Mouse (Mus musculus) thymus, postnatal 0 days (tissue): Measurements from ENCODE around the gene Nfkbid. TPM values are rescaled to one million over a fixed set of nuclear protein-coding genes. Genes with fewer than 3 reads are reported as not detected.

Source experiments
- DNase-seq: peaks from one replicate; pipeline ENCODE4 v3.0.0-alpha.2; 2015; ENCODE audit warnings: low spot score
- polyA plus RNA-seq: library from polyadenylated mRNA; unstranded; fragments of >200 nt; fragmentation: Nextera tagmentation; extraction: Ambion mirVana; gene quantifications from 2 replicates; pipeline ENCODE4 v1.2.1, GENCODE M21; 2015

Nfkbid gene
- polyA plus RNA-seq, 1 experiment from 2014 or later: 20.3 TPM

DNA sequence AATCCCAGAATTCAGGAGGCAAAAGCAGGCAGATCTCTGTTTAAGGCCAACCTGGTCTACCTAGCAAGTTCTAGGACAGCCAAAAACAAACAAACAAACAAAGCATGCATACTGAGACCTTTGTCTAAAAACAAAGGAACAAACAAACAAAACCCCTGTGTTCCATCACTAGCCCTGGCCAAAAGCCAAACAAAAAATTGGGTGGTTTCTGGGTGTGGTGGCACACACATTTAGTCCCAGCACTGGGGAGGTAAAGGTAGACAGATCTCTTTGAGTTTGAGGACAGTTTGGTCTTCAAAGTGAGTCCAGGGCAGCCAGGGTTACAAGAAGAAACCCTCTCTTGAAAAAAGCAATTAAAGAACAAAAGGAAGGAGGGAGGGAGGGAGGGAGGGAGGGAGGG lies 7.8 kb downstream of the Nfkbid start:
- no peak for DNase-seq

DNA sequence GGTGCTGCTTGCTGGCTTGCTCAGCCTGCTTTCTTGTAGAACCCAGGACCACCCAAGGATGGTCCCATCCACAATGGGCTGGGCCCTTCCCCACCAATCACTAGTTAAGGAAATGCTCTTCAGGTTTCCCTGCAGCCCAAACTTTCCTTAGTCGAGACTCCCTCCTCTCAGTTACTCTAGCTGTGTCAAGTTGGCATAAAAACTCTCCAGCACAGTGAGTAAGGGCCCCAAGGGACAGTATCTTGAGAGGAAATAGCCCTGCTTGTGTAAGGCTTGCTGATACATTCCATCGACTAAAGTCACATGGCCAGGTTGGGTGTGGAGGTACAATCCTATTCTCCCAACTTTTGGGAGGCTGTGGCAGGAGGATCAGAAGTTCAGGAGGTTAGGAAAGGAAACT lies 8.7 kb downstream of the Nfkbid start:
- DNase-seq: no peak

DNA sequence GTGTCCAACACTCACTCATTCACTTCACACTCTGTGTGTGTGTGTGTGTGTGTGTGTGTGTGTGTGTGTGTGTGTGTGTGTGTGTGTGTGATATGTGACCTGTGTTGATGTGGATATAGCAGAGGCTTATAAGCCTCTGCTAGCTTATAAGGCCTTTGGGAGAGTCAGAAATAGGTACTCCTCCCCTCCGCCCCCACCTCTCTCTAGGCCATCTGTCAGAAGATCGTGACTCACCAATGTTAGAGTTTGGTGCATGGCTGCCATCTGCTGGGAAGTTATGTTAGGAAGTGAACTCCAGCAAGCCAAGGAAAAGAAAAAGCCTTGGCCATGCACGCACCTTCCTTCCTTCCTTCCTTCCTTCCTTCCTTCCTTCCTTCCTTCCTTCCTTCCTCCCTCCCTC lies 10.3 kb downstream of the Nfkbid start:
- DNase-seq: peak; percentile 75

DNA sequence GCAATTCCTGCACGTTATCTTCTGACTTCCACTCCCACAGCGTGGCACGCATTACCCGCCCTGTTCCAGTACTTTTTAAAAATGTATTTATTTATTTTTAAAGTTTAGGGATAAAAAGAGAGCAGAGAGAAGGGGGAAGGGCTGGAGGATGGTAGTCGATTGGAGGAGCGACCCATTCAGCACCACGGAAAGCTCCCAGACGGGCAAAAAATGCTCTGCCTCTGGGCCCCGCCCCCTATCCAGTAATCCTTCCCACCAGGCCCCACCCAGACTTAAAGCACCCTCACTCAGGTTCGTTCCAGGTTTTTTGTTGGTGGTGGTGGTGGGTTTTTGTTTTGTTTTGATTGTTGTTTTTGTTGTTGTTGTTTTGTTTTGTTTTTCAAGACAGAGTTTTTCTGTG lies 12.7 kb downstream of the Nfkbid start:
- peak; percentile 34 for DNase-seq

DNA sequence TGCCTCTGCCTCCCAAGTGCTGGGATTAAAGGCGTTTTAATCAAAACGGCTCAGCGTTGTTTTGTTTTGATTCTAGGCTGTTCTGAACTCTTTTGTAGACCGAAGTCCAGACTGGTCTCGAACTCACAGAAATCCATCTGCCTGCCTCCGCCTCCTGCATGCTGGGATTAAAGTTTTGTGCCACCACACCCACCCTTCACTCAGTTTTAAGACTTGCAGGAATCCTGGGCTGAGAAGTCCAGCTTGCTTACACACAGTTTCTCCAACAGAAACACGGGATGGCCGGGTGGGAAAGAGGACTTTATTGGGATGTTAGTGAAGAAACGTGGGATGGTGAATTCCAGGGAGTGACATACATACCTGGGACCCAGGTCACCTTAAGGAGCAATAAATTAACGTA lies 13.2 kb downstream of the Nfkbid start:
- DNase-seq: no peak

DNA sequence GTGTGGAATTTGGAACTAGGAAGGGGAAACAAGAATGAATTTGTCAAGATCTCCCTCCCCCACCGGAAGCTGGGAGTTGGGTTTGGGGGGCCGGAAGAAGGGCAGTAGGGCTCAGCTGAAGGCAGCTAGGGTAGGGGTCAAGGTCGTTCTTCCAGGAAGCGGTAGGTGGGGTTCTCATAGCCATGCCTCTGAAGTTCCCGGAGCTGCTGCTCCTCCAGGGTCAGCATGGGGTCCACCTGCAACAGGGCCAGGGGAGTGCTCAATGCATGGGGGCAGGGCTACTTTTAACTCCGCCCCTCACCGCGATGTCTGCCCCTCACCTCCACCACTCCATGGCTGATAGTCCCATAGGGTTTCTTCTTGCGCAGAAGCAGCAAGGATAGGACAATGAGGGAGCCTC lies 13.6 kb downstream of the Nfkbid start:
- no peak for DNase-seq

DNA sequence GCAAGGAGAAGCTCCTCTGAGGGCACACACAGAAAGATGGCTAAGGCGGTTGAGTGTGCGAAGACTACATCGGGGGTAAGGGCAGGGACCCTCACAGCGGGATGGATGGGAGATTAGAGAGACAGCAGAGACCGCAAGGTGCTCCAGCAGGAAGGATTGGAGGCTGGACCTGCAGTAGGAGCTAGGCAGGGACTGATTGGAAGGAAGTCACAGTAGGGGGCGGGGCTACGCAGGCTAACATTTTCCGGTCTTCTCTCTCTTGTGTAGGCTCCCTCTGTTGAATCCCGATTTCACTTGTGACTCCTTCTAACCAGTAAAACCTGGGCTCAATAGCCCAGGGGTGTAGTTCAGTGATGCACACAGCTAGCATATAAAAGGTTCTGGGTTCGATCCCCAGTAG lies 15.3 kb downstream of the Nfkbid start:
- DNase-seq: peak; percentile 33

DNA sequence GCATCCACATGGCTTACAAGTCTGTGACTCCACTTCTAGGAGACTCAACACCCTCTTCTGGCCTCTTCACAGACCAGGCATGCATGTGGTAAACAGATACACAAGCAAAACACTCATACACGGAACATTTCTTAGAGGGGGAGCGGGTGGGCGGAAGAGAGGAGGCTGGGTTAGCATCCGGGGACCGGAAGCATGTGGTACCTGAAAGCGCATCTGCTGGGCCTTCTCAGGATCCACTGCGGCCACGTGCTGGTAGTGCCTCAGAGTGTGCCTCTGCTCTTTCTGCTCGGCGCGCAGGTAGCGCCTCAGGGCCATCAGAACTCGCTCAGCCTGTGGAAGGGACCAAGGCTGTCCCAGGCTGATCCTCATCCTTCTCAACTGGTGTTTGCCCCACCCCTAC lies 18.2 kb downstream of the Nfkbid start:
- DNase-seq: no peak

DNA sequence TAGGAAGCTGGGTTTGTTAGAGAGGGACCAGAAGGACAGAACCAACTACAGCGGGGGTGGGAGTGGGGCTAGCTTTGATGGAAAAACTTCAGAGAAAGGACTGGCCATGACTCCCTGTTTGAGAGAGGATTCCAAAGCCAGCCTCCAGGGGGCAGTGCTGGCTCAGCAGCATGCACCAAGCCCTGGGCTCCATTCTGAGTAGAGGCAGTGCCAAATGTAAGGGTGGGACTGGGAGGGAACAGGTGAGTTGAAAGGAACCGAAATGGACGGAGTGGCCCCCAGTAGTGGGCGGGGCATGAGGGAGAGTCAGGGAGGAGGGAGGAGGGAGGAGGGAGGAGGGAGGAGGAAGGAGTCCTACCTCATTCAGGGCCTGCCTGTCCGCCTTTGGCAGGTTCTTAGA lies 19.2 kb downstream of the Nfkbid start:
- DNase-seq: peak; percentile 42

DNA sequence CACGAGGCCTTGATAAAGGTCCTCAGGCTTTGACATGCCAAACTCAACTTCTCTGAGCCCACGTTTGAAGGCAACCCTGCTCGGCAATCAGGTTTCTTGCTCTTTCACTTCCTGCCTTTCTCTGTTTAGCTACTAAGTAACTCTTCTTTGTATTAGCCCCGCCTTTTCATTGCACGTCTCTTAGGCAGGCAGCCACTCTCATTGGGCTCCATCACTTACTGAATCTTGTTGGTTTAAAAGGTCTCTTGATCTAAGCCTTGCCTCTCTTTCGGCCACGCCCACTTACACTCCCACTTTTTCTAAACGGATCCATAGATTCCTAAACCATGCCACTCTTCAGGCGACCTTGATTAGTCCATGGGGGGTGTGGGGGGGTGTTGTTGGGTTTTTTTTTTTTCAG lies 22.2 kb downstream of the Nfkbid start:
- DNase-seq: no peak

DNA sequence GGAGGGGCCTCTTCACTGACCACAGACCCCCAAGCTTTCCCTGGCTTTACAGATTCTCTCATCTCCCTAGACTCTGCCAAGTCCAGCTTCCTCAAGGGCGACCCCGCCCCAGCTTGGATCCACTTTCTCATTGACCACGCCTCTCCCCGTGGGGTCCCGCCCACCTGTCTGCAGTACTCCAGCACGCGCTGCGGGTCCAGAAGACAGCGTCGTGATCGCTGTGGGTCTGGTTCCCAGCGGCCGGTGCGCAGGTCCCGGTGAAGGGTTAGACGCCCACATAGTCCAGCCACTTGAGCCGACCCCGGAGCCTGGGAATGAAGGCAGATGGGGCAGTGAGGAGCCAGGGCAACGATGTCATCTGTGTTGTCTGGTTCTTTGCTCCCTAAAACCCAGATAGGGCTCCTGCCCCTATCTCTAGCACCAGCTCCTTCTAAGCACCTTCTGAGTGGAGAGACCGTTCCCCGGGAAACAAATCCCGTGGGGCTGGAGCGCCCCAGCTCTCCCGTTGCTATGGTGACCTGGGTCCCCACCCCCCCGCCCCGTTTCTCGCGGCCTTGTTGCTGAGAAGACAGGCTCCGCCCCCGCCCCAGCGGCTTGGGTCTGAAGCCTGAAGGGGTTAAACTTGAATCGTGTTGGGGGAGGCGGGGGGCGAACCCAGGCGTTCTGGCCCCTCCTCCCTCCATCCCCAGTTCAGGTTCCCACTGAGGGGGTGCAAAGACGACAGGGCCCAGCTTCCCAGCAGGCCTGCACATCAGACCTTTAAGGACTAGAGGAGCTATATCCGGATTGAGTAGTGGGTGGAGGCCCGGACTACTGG lies 22.8 kb downstream of the Nfkbid start:
- DNase-seq: no peak

DNA sequence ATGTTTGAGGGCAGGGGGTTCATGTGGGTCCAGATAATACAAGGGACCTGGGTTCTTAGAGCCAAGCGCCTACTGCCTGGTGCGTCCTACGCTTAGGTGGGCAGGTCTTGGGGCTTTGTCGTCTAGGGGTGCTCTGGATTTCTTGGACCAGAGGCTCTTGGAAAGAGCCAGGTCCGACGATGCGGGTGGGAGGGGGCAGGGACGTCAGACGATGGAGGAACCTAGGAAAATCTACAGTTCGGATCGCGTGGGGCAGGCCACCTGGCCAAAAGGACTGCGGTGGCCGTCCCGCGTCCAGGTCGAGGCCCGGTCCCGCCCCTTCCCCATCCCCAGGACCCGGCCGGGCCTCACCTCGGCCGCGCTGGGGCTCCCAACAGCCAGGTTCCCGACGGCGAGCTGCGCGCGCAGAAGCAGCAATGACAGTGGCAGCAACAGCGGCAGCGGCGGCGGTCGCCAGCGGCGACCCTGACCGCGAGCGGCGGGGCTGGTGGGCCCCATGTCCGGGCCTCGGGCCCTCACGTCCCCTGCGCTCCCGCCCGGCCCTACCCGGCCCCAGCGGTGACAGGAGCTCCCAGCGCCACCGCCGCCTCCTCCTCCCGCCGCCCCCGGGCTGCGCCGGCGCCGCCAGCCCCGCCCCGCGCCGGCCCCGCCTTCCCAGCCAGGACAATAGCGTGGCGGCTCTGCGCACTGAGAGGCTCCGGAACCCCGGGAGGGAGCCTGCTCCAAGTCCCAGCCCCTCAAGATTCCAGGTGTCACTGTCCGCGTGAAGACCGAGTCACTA lies 23.6 kb downstream of the Nfkbid start, which contains the start of gene Aplp1:
TSS of gene Aplp1 (minus strand) at position 565 of the 781 bp plus-strand sequence.
- DNase-seq: peak; percentile 23

DNA sequence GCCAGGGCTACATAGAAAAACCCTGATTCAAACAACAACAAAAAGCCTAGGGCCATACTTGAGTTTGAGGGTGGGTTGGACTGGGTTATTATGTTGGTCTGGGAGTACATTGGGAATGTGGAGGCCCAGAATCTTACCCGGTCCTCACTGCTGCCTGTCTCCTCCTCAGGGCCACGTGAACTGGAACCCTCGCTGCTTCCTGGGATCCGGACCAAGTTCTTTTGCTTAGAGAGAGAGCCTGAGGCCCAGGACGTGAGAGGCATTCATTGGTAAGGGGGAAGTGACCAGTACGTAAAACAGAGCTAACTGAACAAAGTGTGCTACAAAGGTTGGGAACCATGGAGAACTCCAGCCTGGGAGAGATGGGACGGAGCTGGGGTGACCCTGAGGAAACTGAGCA lies 28.7 kb downstream of the Nfkbid start:
- no peak for DNase-seq

DNA sequence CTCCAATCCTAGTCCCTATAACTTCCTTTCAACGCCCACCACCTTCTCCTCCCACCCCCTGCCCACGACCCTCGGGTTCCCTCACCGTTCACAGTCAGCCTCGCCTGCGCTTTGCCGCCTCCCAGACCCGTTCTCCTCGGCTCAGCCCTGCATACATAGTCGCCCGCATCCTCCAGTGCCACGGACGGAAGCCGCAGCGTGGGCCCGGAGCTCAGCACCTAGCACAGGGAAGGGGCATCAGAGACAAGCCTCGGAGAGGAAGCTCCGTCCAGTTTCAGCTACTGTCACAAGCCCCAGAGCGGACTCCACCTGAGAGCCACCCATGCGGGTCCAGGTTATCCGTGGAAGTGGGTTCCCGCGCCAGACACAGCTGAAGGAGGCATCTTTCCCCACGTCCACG lies 31.8 kb downstream of the Nfkbid start:
- no peak for DNase-seq

DNA sequence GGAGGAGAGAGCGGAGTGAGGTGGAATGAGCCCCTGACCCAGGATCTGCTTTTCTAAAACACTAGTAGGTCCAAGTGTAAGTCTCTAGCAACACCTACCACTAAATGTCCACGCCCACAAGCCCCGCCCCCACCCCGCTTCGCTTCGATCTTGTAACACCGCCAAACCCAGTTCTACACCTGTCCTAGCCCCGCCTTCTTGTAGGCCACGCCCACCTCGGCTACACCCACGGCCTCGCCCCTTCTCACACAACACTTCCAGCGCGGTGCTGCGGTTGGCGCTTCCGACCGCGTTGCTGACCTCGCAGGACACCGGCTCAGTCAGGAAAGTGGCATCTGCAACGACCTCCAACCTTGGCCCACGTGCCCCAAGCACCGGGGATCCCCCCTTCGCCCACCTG lies 32.2 kb downstream of the Nfkbid start:
- DNase-seq: peak; percentile 31

DNA sequence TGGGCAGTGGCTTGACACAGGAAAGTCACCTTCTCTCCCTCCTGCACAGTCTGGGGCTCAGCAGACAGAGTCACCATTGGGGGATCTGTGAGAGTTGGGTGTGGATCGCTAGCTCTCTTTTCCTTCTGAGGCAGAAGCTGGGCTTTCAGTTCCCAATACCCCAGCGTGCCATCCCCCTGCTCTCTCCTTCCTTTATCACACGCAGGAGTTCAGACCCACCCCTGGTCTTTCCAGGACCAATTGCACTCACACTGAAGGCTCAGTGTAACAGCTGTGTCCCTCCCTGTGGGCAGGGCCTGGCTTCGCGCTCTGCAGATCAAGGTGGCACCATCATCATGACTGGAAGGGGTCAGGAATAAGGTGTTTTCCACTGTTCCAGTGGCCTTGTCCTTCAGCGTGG lies 32.7 kb downstream of the Nfkbid start:
- DNase-seq: no peak

DNA sequence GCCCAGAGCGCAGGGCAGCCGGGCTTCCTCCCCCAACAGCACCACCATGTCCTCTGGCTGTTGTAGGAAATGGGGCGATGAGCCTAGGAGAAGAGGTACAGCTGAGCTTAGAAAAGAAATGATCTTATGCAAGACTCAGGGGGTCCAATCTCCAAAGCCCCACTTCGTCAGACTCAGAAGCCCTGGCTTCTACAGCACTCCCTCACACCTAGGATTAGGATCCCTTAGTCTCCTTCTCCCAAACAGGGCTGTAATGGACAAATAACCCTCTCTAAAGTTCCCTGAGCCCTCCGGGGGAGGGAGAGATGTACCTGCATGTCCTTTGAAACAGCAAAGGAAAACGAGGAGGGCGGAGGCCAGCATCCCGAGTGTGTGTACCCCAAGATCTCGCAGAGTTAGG lies 35.0 kb downstream of the Nfkbid start:
- no peak for DNase-seq

DNA sequence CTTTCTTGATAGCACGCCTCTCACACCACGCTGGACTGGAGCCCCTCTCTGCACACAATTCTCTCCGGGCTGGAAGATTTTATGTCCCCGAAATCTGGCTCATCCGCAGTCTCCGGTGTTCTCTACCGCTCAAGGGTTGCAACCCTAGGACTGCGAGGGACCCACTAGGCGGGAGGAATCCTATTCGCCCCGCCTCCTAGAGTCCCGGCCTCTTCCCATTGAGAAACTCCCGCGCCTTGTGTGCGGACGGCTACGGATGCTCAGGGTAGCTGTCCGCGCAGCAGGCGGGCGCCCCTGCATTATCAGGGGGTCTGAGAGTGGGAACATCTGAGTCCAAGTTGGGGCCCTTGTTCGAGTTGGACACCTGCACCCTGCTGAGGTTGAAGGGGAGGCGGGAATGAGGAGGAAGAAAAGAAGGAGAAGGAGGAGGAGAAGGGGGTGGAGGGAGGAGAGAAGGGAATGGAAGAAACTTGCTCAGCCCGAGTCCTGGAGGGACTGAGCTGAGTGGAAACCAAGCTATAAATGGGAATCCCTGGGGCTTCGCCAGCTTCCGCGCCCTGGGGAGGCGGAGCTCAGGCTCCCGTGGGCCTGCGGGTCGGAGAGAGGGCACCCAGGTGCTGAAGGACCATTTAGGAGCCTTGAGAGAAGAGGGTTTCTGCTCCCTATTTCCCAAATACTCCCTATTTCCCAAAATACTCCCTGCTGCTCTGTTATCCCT lies 35.5 kb downstream of the Nfkbid start:
- DNase-seq: no peak

DNA sequence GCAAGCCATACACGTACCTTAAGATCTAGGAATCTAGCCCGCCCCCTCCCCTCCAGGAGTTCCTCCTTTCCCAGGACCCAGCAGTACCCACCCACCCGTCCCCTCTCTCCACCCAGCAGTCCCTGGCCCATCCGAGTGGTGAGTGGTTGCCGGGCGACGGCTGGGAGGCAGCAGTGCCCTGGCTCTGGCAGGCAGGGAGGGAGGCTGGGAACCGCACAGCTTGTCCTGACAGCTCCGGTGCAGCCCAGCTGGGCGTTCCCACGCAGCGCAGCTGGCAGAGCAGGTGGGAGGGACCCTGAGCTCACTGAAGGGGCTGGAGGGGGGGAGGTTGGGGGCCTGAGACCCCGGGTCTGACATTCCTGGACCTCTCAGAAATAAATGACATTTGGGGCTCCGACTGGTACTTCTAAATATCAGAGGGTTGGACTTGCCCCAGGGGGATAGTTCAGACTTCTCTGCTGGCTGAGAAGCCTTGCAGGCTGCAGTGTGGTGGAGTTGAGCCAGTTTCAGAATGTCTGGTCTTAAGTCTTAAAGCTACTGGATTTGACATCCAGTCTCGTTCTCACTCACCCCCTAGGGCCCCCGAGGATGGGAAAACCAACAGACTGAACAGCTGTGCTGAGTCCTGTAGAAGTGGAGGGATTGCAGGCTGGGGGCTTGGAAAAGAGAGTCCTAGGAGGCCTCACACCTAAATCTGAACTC lies 36.2 kb downstream of the Nfkbid start, which contains the start of the genes Kirrel2 and Nphs1:
TSS of gene Kirrel2 (minus strand) at position 62 of the 702 bp plus-strand sequence.
TSS of gene Nphs1 (plus strand) at position 687 of the 702 bp plus-strand sequence.
- DNase-seq: no peak

DNA sequence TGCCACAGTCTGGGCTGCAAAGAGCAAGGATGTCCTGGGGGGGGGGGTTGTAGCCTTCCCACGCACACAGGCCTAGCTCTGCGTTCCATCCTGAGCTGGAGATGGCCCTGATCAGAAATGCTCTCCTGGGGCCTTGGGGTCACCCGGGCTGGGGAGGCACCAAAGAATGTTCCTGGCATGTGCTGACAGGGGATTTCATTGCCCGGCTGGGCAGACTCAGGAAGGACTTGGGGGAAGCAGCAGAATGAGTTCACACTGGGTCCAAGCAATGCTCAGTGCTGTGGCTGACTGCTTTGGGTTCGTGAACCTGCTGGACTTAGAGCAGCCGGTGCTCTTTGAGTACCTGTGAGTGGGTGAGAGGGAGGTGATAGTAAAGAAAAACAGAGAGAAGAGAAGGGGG lies 38.0 kb downstream of the Nfkbid start:
- DNase-seq: no peak

DNA sequence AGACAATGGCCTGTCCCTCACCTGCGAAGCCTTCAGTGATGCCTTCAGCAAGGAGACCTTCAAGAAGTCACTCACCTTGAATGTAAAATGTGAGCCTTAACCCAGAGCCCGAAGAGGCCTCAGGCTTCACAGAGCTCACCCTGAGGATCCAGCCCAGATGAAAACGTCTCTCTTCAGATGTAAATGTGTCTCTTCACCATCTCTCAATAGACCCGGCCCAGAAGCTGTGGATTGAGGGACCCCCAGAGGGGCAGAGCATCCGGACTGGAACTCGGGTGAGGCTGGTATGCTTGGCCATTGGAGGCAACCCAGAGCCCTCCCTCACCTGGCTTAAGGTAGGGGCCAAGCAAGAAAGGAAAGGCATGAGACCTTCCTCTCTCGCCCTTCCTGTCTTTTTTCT lies 42.0 kb downstream of the Nfkbid start:
- DNase-seq: no peak
